Mouse (Mus musculus) forebrain, embryonic 16.5 days (tissue): ENCODE results near the gene Spic. TPM values are rescaled to one million over a fixed set of nuclear protein-coding genes. Genes with fewer than 3 reads are reported as not detected.

ENCODE experiments used
- ATAC-seq: fragments of 200-750 bp; cut with Nextera tagmentation; 2 replicates; pipeline ENCODE4 v1.8.0; 2017; ENCODE audit warnings: mild to moderate bottlenecking, moderate library complexity
- H3K27ac ChIP-seq: fragments of 300-500 bp; sonication (generic); 2 replicates; pipeline ENCODE4 v1.5.1; 2014; ENCODE audit warnings: low read length, control low read depth
- H3K27me3 ChIP-seq: fragments of 300-500 bp; sonication (generic); replicated peaks from 2 replicates; pipeline ENCODE4 v1.6.1; 2014; ENCODE audit warnings: low read length; ENCODE audit not compliant: control insufficient read depth, insufficient read depth
- H3K36me3 ChIP-seq: fragments of 300-500 bp; sonication (generic); 2 replicates; pipeline ENCODE4 v1.6.1; 2014; ENCODE audit not compliant: control insufficient read depth, insufficient read depth
- H3K4me1 ChIP-seq: fragments of 300-500 bp; sonication (generic); replicated peaks from 2 replicates; pipeline ENCODE4 v1.6.1; 2014; ENCODE audit warnings: low read length; ENCODE audit not compliant: control insufficient read depth, insufficient read depth
- H3K4me2 ChIP-seq: fragments of 300-500 bp; sonication (generic); 2 replicates; pipeline ENCODE4 v1.6.1; 2014; ENCODE audit warnings: mild to moderate bottlenecking, low read length, control low read depth
- H3K4me3 ChIP-seq: fragments of 300-500 bp; sonication (generic); replicated peaks from 2 replicates; pipeline ENCODE4 v1.5.1; 2014; ENCODE audit warnings: mild to moderate bottlenecking, low read length, control low read depth
- H3K9ac ChIP-seq: fragments of 300-500 bp; sonication (generic); replicated peaks from 2 replicates; pipeline ENCODE4 v1.6.1; 2014; ENCODE audit warnings: low read depth, low read length, control low read depth
- H3K9me3 ChIP-seq: fragments of 300-500 bp; sonication (generic); 2 replicates; pipeline ENCODE4 v1.6.1; 2016; ENCODE audit warnings: low read length; ENCODE audit not compliant: control insufficient read depth
- WGBS: fragments of 180-500 bp; shearing (Covaris S2); extraction: QIAGEN DNeasy Blood & Tissue Kit; methylation state at CpG from one replicate; pipeline ENCODE4 v1.1.7; 2014; 5-methylcytosine and 5-hydroxymethylcytosine counted together
- polyA plus RNA-seq: library from polyadenylated mRNA; unstranded; fragments of >200 nt; fragmentation: Nextera tagmentation; extraction: Ambion mirVana; gene quantifications from 2 replicates; pipeline ENCODE4 v1.2.1, GENCODE M21; 2015

Spic gene
- polyA plus RNA-seq, 1 experiment from 2014 or later: not detected

- no peak for ATAC-seq
- H3K4me3 ChIP-seq: no peak overlapping the region
- H3K9ac ChIP-seq: no peak overlapping the region
- no peaks in the 10 kb centered on the region for H3K27me3 ChIP-seq
- H3K9me3 ChIP-seq: no peaks in the 10 kb centered on the region
- no peaks in the 10 kb centered on the region for H3K4me1 ChIP-seq
- H3K4me2 ChIP-seq: no peak overlapping the region
- no peaks in the 10 kb centered on the region for H3K36me3 ChIP-seq
- H3K27ac ChIP-seq: no peak overlapping the region
- 58% methylated on average over 13 of the region's 13 CpGs for WGBS
Observed at GRCm38 (mm10) chr10:88716986-88717755, 32.4 kb upstream of the Spic start.

- ATAC-seq: no peak
- Histone ChIP-seq H3K9ac (no peak overlapping the region), H3K4me2 (no peak overlapping the region), H3K36me3 (no peaks in the 10 kb centered on the region), H3K4me3 (no peak overlapping the region), H3K4me1 (no peaks in the 10 kb centered on the region), H3K9me3 (no peaks in the 10 kb centered on the region), H3K27me3 (no peaks in the 10 kb centered on the region), H3K27ac (no peak overlapping the region)
- WGBS: 77% methylated on average over 6 of the region's 6 CpGs
Observed at GRCm38 (mm10) chr10:88715621-88716020, 30.8 kb upstream of the Spic start.

GRCm38 (mm10) chr10:88714744-88715143 lies 29.9 kb upstream of the Spic start:
- WGBS: 85% methylated on average over 4 of the region's 4 CpGs
- ATAC-seq: no peak

GRCm38 (mm10) chr10:88712359-88712758 lies 27.5 kb upstream of the Spic start:
- Histone ChIP-seq H3K9me3 (no peaks in the 10 kb centered on the region), H3K27me3 (no peaks in the 10 kb centered on the region), H3K4me2 (no peak overlapping the region), H3K9ac (no peak overlapping the region), H3K4me3 (no peak overlapping the region), H3K36me3 (no peaks in the 10 kb centered on the region), H3K27ac (no peak overlapping the region), H3K4me1 (no peaks in the 10 kb centered on the region)
- WGBS: 82% methylated on average over 6 of the region's 6 CpGs
- ATAC-seq: no peak

More at GRCm38 (mm10) chr10:88714744-88715143, 29.9 kb upstream of the Spic start:
- H3K4me1 ChIP-seq: no peaks in the 10 kb centered on the region
- H3K27ac ChIP-seq: no peak overlapping the region
- no peak overlapping the region for H3K4me2 ChIP-seq
- H3K9me3 ChIP-seq: no peaks in the 10 kb centered on the region
- H3K36me3 ChIP-seq: no peaks in the 10 kb centered on the region
- H3K27me3 ChIP-seq: no peaks in the 10 kb centered on the region
- no peak overlapping the region for H3K9ac ChIP-seq
- no peak overlapping the region for H3K4me3 ChIP-seq

GRCm38 (mm10) chr10:88708671-88709523 lies 24.1 kb upstream of the Spic start:
- no peak overlapping the region for H3K27ac ChIP-seq
- no peak for ATAC-seq
- WGBS: 64% methylated on average over 10 of the region's 10 CpGs
- no peaks in the 10 kb centered on the region for H3K36me3 ChIP-seq
- no peak overlapping the region for H3K4me2 ChIP-seq
- no peaks in the 10 kb centered on the region for H3K9me3 ChIP-seq
- H3K4me1 ChIP-seq: no peaks in the 10 kb centered on the region
- H3K4me3 ChIP-seq: no peak overlapping the region
- H3K9ac ChIP-seq: no peak overlapping the region
- H3K27me3 ChIP-seq: no peaks in the 10 kb centered on the region

- H3K9me3 ChIP-seq: no peaks in the 10 kb centered on the region
- no peak overlapping the region for H3K27ac ChIP-seq
- H3K4me2 ChIP-seq: no peak overlapping the region
- ATAC-seq: no peak
- H3K4me3 ChIP-seq: no peak overlapping the region
- no peaks in the 10 kb centered on the region for H3K27me3 ChIP-seq
- H3K36me3 ChIP-seq: no peaks in the 10 kb centered on the region
- H3K4me1 ChIP-seq: no peaks in the 10 kb centered on the region
- no peak overlapping the region for H3K9ac ChIP-seq
- WGBS: 64% methylated on average over 6 of the region's 6 CpGs
Observed at GRCm38 (mm10) chr10:88700938-88701337, 16.1 kb upstream of the Spic start.

- Histone ChIP-seq H3K9ac (no peak overlapping the region), H3K9me3 (no peaks in the 10 kb centered on the region), H3K4me3 (no peak overlapping the region), H3K36me3 (no peaks in the 10 kb centered on the region), H3K27ac (no peak overlapping the region), H3K4me1 (no peaks in the 10 kb centered on the region), H3K4me2 (no peak overlapping the region), H3K27me3 (no peaks in the 10 kb centered on the region)
- 70% methylated on average over 4 of the region's 4 CpGs for WGBS
- ATAC-seq: no peak
Observed at GRCm38 (mm10) chr10:88682904-88683563, 1.8 kb downstream of the Spic start.

GRCm38 (mm10) chr10:88672825-88673224 lies 12.0 kb downstream of the Spic start:
- no peaks in the 10 kb centered on the region for H3K27me3 ChIP-seq
- no peaks in the 10 kb centered on the region for H3K36me3 ChIP-seq
- no peak overlapping the region for H3K4me2 ChIP-seq
- WGBS: 92% methylated on average over 7 of the region's 7 CpGs
- no peak for ATAC-seq
- H3K4me3 ChIP-seq: no peak overlapping the region
- H3K9me3 ChIP-seq: no peaks in the 10 kb centered on the region
- no peak overlapping the region for H3K9ac ChIP-seq
- H3K4me1 ChIP-seq: no peaks in the 10 kb centered on the region
- no peak overlapping the region for H3K27ac ChIP-seq

GRCm38 (mm10) chr10:88672123-88672522 lies 12.7 kb downstream of the Spic start:
- Histone ChIP-seq H3K36me3 (no peaks in the 10 kb centered on the region), H3K4me2 (no peak overlapping the region), H3K27ac (no peak overlapping the region), H3K4me3 (no peak overlapping the region), H3K27me3 (no peaks in the 10 kb centered on the region), H3K9ac (no peak overlapping the region), H3K9me3 (no peaks in the 10 kb centered on the region), H3K4me1 (no peaks in the 10 kb centered on the region)
- no peak for ATAC-seq
- WGBS: 93% methylated on average over 6 of the region's 6 CpGs
